Mouse (Mus musculus): ENCODE results near the gene Tent4b.

DNA sequence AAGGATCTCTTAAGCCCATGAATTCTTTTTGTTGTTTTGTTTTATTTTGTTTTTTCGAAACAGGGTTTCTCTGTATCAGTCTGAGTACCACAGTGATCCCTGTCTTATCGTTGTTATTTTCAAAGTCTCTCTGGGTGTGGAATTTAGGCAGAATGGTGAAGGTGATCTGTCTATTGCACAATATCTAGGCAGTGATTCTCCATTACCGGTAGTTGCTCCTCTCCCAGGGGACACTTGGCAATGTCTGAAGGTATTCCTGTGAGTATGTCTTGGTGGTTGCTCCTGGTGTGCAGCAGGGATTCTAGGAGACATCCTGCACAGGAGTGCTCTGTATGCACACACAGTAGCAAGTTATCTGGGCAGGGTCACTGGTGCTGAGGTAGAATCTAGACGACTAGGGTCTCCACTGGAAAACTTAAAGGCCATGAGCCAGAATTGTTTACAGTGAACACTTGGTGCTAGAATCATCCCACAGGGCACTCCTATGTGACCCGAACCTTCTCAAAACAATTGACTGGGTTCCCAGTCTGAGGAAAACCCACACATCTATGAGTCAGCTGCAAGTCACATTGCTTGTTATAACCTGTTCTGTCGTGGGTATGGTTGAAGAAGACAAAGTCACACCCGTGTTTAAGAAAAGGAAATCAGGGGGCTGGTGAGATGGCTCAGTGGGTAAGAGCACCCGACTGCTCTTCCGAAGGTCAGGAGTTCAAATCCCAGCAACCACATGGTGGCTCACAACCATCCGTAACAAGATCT, 38.6 kb upstream of the Tent4b start:
- TF ChIP-seq CTCF (conservative IDR thresholded peaks at IDR 0.05; ENCODE audit: low read length) (no peak), POU5F1 (IDR thresholded peaks at IDR 0.05; ENCODE audit: borderline replicate concordance, low read length) (no peak)
